Mouse (Mus musculus) small intestine, adult 2 months (tissue): Measurements from ENCODE around the gene Snx7. TPM values are rescaled to one million over a fixed set of nuclear protein-coding genes. Genes with fewer than 3 reads are reported as not detected.

Experiments
- H3K27ac ChIP-seq: fragments of 200-500 bp; 2 replicates; pipeline ENCODE4 v1.5.1; 2012; ENCODE audit warnings: low read depth, low read length, control low read depth, inconsistent platforms; ENCODE audit not compliant: insufficient read depth
- H3K27me3 ChIP-seq: fragments of 200-500 bp; 2 replicates; pipeline ENCODE4 v1.6.1; 2012; ENCODE audit warnings: mild to moderate bottlenecking, moderate library complexity, low read length, inconsistent platforms; ENCODE audit not compliant: control insufficient read depth, insufficient read depth
- H3K36me3 ChIP-seq: fragments of 200-500 bp; 2 replicates; pipeline ENCODE4 v1.6.1; 2012; ENCODE audit warnings: mild to moderate bottlenecking, low read length, control low read depth, inconsistent platforms; ENCODE audit not compliant: control insufficient read depth, insufficient read depth
- H3K4me1 ChIP-seq: fragments of 200-500 bp; 2 replicates; pipeline ENCODE4 v1.6.1; 2012; ENCODE audit warnings: low read length, inconsistent platforms, mixed read lengths; ENCODE audit not compliant: control insufficient read depth, insufficient read depth, insufficient read length
- H3K4me3 ChIP-seq: fragments of 200-500 bp; 2 replicates; pipeline ENCODE4 v1.5.1; 2012; ENCODE audit warnings: low read depth, mild to moderate bottlenecking, control low read depth, inconsistent platforms, low read length, moderate library complexity
- CTCF ChIP-seq: fragments of 200-500 bp; IDR thresholded peaks from 2 replicates; pipeline ENCODE4 v1.5.1; 2012; ENCODE audit warnings: low read depth, mild to moderate bottlenecking, control low read depth, inconsistent platforms, low read length, moderate library complexity, mixed read lengths; ENCODE audit not compliant: insufficient replicate concordance, insufficient read length; ENCODE audit errors: extremely low read depth
- POLR2A ChIP-seq: fragments of 200-500 bp; IDR thresholded peaks from 2 replicates; pipeline ENCODE4 v1.6.1; 2012; ENCODE audit warnings: low read depth, mild to moderate bottlenecking, control low read depth, inconsistent platforms, low read length, moderate library complexity
- WGBS: fragments of 180-500 bp; shearing (Covaris S2); methylation state at CpG from one replicate; pipeline ENCODE4 v1.1.7; 2018; 5-methylcytosine and 5-hydroxymethylcytosine counted together
- polyA plus RNA-seq: library from polyadenylated mRNA; depleted of rRNA; stranded (reverse); fragments of >200 nt; gene quantifications from 2 replicates; pipeline ENCODE4 v1.2.3, GENCODE M21; 2012

Snx7 gene
- polyA plus RNA-seq, 1 experiment: 50.6 TPM

- Histone ChIP-seq H3K27ac (no peak overlapping the region), H3K4me1 (no peaks in the 10 kb centered on the region), H3K36me3 (peaks cover 8% of the 10 kb centered on the region), H3K27me3 (no peaks in the 10 kb centered on the region), H3K4me3 (no peak overlapping the region)
- no peak for TF ChIP-seq POLR2A
- no peak for TF ChIP-seq CTCF
- 35% methylated on average over 1 of the region's 1 CpGs for WGBS
These were observed 51.1 kb downstream of the Snx7 start for GRCm38 (mm10) chr3:117817635-117818034.

GRCm38 (mm10) chr3:117814218-117814617, 54.5 kb downstream of the Snx7 start:
- WGBS: 91% methylated on average over 2 of the region's 2 CpGs
- no peaks in the 10 kb centered on the region for H3K27me3 ChIP-seq
- TF ChIP-seq CTCF: no peak
- TF ChIP-seq POLR2A: no peak
- H3K4me1 ChIP-seq: no peaks in the 10 kb centered on the region
- H3K36me3 ChIP-seq: peaks cover 9% of the 10 kb centered on the region
- H3K4me3 ChIP-seq: no peak overlapping the region
- no peak overlapping the region for H3K27ac ChIP-seq

DNA sequence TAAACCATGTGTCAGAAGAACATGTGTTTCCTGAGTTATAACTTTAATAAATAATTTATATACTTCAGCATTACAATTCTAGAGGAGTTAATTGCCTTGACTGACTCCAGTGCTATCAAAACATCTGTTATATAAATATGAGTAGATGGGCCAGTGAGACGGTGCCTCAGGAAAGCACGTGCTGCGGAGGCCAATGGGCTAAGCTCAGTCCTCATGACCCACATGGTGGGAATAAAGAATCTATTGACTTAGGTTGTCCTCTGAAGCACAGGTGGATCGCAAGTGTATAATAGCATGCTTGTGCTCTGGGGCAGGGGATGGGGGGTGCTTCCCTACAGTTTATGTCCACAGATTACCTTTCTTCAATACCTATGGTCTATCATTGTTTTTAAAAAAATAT, 56.6 kb downstream of the Snx7 start:
- Histone ChIP-seq H3K27ac (no peak overlapping the region), H3K27me3 (no peaks in the 10 kb centered on the region), H3K36me3 (peaks cover 9% of the 10 kb centered on the region), H3K4me1 (no peaks in the 10 kb centered on the region), H3K4me3 (no peak overlapping the region)
- 89% methylated on average over 4 of the region's 4 CpGs for WGBS
- TF ChIP-seq POLR2A (no peak), CTCF (no peak)

GRCm38 (mm10) chr3:117805782-117806181, 63.0 kb downstream of the Snx7 start:
- no peak overlapping the region for H3K4me3 ChIP-seq
- no peaks in the 10 kb centered on the region for H3K27me3 ChIP-seq
- H3K27ac ChIP-seq: no peak overlapping the region
- peaks cover 11% of the 10 kb centered on the region; the same call in 1 of the 2 replicates for H3K36me3 ChIP-seq
- H3K4me1 ChIP-seq: no peaks in the 10 kb centered on the region
- no peak for TF ChIP-seq POLR2A
- TF ChIP-seq CTCF: no peak
- WGBS: 93% methylated on average over 6 of the region's 6 CpGs

DNA sequence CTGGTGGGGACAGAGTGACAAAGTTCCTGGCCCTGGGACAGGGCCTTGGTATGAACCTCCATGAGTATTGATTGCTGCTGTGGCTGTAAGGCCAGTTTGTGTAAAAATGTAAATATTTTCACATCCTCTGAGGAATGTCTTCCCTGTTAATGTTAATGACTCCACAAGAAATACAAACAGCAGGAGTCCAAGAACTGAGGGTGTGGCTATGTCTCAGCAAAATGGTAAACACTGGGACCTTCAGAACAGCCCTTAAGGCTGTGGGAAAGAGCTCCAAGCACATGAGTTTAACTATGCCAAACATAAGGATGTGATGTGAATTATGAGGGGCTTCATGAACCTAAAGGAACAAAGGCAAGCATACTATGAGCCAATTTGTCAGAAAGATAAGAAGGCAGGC, 74.2 kb downstream of the Snx7 start:
- no peak overlapping the region for H3K27ac ChIP-seq
- H3K27me3 ChIP-seq: no peaks in the 10 kb centered on the region
- TF ChIP-seq POLR2A: no peak
- TF ChIP-seq CTCF: no peak
- H3K4me3 ChIP-seq: no peak overlapping the region
- peaks cover 13% of the 10 kb centered on the region for H3K36me3 ChIP-seq
- H3K4me1 ChIP-seq: no peaks in the 10 kb centered on the region

DNA sequence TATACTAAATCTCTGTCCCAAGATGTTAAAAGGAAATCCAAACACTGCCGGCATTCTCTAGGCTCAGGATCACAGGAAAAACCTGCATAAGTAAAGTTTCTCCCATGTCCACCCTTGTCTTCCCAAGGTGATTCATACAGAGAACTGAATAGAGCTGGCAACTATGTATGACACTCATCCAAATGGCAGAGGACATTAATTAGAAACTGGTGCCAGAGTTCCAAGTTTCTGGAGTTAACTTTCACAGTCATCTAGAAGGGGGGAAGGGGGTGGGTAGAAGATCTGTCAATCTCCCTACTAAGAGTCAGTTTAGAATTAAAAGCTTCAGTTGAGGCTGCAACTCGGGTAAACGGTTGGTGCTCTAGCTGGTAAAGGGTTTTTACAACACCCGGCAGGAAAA, 76.8 kb downstream of the Snx7 start:
- H3K27ac ChIP-seq: no peak overlapping the region
- H3K4me1 ChIP-seq: no peaks in the 10 kb centered on the region
- peaks cover 10% of the 10 kb centered on the region for H3K36me3 ChIP-seq
- H3K4me3 ChIP-seq: no peak overlapping the region
- TF ChIP-seq POLR2A: no peak
- TF ChIP-seq CTCF: no peak
- WGBS: 84% methylated on average over 4 of the region's 4 CpGs
- no peaks in the 10 kb centered on the region for H3K27me3 ChIP-seq

DNA sequence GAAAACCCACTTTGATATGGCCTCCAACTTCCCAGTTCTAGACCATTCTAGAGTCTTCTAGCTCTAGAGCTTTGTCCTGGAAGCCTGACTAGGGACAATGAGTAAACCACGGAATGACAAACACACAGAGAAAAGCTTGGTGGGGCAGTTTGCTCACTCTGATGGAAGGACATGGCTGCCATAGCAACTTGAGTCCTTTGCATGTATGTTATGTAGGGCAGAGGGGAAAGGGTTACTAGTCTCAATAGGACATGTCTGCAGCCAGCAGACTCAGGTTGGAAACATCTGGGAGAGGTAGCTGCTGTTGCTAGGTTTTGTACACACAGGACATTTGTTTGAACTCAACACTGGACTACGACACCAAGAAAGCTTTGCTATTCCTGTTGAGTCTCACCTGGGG, 77.5 kb downstream of the Snx7 start:
- no peak overlapping the region for H3K4me3 ChIP-seq
- TF ChIP-seq CTCF: no peak
- no peak for TF ChIP-seq POLR2A
- peaks cover 10% of the 10 kb centered on the region for H3K36me3 ChIP-seq
- H3K27me3 ChIP-seq: no peaks in the 10 kb centered on the region
- no peak overlapping the region for H3K27ac ChIP-seq
- WGBS: 93% methylated on average over 2 of the region's 2 CpGs
- no peaks in the 10 kb centered on the region for H3K4me1 ChIP-seq

GRCm38 (mm10) chr3:117788800-117789693, 79.7 kb downstream of the Snx7 start:
- H3K36me3 ChIP-seq: peaks cover 6% of the 10 kb centered on the region; the same call in 1 of the 2 replicates
- no peaks in the 10 kb centered on the region for H3K27me3 ChIP-seq
- no peak overlapping the region for H3K4me3 ChIP-seq
- no peak overlapping the region for H3K27ac ChIP-seq
- TF ChIP-seq POLR2A (no peak), CTCF (no peak)
- 79% methylated on average over 14 of the region's 14 CpGs for WGBS
- H3K4me1 ChIP-seq: no peaks in the 10 kb centered on the region
